Mouse (Mus musculus) retina, embryonic 14.5 days (tissue): ENCODE measurements around the gene Atp5g3.

Experiments
- DNase-seq: peaks from one replicate; pipeline ENCODE4 v3.0.0-alpha.2; 2015; ENCODE audit warnings: low spot score

Atp5g3 gene

GRCm38 (mm10) chr2:73893473-73894270 is 17.5 kb downstream of the Atp5g3 start:
- no peak for DNase-seq

DNA sequence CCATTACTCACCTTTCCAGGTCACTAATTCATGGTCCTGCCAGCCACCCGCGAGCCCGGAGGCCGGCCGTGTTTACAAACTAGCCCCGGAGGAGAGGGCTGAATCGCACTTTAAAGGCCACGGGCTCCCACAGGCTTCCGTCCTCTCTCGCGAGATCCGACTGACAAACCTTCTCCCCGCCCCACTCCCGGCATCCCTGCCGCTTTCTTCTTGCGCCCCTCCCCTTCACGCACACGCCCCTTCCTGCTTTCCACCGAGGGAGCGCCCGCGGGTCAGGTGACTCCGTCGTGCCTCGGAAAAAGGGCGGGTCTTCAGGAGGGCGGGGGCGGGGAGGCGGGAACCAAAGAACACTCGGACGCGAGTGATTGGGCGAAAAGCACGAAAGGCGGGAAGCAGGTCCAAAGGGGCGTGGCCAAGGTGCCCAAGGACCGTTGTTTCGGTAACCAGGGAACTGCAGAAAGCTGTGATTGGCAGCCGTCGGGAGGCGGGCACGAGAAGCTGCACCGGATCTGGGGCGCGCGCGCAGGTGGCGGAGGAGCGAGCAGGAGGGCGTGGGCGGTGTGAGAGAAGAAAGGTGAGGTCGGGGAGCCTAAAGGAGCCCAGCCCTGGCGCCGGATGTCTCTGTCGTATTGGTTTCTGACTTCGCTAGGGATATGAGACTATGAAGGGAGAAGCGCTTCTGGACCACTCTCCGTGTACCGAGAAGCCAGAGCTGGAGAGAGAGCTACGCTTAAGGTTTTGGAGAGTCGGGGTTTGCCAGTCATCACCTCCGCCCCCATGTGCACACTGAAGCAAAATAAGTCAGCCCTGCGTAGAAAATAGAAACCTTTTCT is 18.4 kb downstream of the Atp5g3 start, which contains the start of gene Atf2:
TSS of gene Atf2 (minus strand) at position 176 of the 833 bp plus-strand sequence.
- peak; percentile 100 for DNase-seq

- DNase-seq, result no peak
These were observed 19.2 kb downstream of the Atp5g3 start for GRCm38 (mm10) chr2:73891701-73892463.

DNA sequence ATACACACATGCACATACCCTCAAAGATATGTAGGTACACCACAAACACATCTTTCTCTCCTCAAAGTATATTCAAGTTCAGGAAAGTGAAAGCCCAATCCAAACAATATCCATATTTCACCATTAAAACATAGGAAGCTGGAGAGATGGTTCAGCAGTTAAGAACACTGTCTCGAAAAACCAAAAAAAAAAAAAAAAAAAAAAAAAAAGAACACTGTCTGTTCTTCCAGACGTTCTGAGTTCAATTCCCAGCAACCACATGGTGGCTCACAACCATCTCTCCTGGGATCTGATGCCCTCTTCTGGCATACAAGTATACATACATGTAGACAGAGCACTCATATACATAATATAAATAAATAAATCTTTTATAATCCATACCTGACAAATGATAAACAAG is 25.1 kb downstream of the Atp5g3 start:
- DNase-seq, result no peak

- DNase-seq, result no peak
These were observed 33.2 kb downstream of the Atp5g3 start for GRCm38 (mm10) chr2:73877891-73878290.

- peak; percentile 28 for DNase-seq
These were observed 43.2 kb downstream of the Atp5g3 start for GRCm38 (mm10) chr2:73867764-73868487.

DNA sequence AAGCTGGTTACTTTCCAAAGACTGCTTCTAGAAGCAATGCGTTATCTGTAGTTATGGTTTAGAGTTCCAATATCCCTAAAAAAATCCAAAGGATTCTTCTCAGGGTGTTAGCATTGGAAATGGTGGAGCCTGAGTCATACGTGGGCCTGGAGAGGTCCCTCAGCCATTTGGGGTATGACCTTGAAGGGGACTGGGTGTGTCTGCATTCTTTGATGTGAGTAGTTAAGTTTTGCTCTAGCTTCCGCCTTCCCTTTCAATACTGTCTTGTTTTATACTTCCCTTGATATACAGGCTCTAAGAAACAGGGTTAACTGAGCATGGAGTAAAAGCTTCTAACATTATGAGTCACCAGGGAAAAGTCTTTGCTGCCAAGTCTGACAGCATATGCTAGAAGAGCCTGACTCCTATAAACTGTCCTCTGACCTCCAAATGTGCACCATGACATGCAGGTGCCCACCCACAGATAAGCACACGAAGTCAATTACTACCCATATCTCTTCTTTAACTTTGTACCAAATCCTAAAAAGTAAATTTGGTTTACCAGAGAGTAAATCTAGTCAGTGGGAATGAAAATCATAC is 51.0 kb downstream of the Atp5g3 start:
- DNase-seq, result no peak
